Mouse (Mus musculus) adrenal gland (tissue): Measurements from ENCODE around the gene Igsf3.

Experiments
- intact Hi-C: fragments of 180-260 bp; cut with DNase I; formaldehyde crosslinking; loops from one replicate; pipeline ENCODE4 v1.15.1; 2025

The Igsf3 gene

DNA sequence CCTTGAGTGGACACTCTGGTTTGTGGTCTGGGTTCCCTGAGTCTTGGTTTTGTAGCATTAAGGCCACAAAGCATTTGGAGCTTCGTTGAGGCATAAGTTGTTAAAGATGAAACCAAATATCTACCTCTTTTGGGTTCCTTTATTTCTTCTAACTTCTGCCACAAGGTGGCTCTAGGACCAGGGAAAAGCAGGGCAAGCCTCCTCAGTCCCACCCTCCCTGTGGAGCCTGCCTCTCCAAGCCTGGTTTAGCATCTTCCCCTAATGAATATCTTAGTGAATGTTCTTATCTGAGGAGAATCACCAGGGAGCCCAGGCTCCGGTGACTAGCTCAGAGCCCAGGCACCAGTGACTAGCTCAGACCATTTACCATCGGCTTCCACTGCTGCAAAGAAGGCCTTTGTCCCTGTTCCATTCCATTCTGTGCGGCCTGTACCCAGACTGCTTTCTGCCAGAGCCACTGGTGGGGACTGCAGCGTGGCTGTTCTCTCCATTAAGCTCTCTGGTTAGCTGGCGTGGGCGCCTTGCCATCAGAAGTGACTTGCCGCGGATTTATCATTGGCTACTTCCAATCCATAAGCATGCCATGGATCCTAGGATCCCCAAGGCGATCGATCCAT is 66.5 kb downstream of the Igsf3 start:
- intact Hi-C loops: no loop called here

DNA sequence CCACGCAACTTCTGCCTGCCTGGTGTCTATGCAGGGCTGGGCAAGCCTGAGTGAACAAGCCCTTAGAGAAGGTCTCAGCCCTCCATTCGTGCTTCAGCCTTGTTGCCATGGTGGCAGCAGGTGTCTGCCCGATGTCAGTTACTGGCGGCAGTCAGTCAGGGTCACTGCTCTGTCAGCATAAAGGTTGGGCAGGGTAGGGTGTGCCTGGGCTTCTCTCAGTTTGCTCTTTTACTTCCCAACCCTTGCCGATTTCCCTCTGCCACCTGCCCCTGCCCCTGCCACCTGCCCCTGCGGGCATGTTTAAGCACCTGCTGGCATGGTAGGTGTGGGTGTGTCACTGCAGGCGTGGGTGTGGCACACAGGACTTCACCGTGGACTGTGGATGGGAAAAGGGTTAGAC is 67.6 kb downstream of the Igsf3 start:
- intact Hi-C loops: no loop called here

GRCm38 (mm10) chr3:101447239-101447638 is 70.4 kb downstream of the Igsf3 start:
- intact Hi-C loops: no loop called here

GRCm38 (mm10) chr3:101448765-101449164 is 71.9 kb downstream of the Igsf3 start:
- intact Hi-C loops: no loop called here

GRCm38 (mm10) chr3:101450811-101451428 is 74.0 kb downstream of the Igsf3 start:
- intact Hi-C loops: no loop called here

GRCm38 (mm10) chr3:101460618-101461017 is 83.7 kb downstream of the Igsf3 start:
- intact Hi-C loops: loop anchor here (2.0 to 10.0 kb wide), 2 partner anchors 88 to 486 kb away; no protein-coding TSS in a partner anchor

DNA sequence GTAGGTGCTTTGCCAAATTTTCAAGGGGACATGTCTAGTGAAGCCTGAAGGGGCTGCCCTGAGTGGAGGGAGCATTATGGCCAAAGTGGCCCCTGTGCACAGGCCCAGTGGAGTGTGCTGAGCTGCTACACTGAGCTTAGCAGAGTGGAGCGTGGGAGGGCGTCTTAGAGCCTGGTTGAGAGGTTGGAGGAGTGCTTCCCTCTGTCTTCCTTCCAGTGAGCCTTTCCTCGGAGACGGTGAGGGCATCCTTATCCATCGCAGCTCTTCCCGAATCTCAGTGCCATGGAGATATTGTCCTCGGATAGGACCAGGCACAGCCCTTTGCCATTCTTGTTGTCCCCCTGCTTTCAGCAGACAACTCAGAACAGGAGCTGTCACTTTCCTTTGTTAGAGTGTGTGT is 84.2 kb downstream of the Igsf3 start:
- intact Hi-C loops: loop anchor here (2.0 to 10.0 kb wide), 2 partner anchors 88 to 486 kb away; no protein-coding TSS in a partner anchor

- intact Hi-C loops: loop anchor here (2.0 to 10.0 kb wide), 3 partner anchors 89 to 487 kb away; no protein-coding TSS in a partner anchor
Observed at GRCm38 (mm10) chr3:101461816-101462215, 84.9 kb downstream of the Igsf3 start.

GRCm38 (mm10) chr3:101462294-101462693 is 85.4 kb downstream of the Igsf3 start:
- intact Hi-C loops: loop anchor here (2.0 to 10.0 kb wide), 2 partner anchors 157 to 487 kb away; no protein-coding TSS in a partner anchor

GRCm38 (mm10) chr3:101463491-101463890 is 86.6 kb downstream of the Igsf3 start:
- intact Hi-C loops: loop anchor here (2.0 to 10.0 kb wide), 2 partner anchors 159 to 489 kb away; no protein-coding TSS in a partner anchor

DNA sequence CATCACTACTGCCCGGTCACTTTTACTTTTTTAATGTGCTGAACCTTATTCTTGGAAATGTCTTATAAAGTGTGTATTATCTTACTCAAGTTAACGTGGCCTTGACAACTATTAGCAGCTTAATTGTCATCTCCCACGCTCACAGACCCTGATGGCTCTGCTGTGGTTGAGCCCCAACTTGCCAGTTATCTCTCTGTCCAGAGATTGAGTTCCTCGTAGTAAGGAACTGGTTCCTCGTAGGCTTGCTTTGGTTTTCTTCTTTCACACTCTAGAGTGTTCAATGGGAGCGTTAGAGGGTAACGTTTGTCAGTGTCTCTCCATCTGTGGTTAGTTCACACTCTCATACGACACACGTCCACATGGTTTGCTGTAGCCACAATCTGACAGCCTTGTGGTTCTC is 92.8 kb downstream of the Igsf3 start:
- intact Hi-C loops: loop anchor here (10.0 kb wide), 1 partner anchor 495 kb away; no protein-coding TSS in a partner anchor

DNA sequence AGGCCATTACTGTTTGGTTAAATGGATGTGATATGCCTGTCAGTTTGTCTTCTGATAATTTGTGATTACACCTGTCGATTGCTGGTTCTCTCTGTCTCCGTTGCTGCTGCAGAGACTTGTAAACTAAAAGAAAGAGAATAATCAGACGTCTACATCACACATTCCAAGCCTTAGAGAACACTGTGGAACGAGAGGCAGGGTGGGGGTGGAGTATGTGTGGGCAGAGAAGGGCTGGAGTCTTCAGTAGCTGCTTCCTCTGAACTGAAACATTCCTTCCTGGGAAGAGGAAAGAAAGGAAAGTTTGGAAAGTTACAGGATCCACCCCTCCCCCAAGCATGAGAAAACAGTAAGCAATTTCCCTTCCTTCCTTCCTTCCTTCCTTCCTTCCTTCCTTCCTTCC is 95.0 kb downstream of the Igsf3 start:
- intact Hi-C loops: no loop called here

DNA sequence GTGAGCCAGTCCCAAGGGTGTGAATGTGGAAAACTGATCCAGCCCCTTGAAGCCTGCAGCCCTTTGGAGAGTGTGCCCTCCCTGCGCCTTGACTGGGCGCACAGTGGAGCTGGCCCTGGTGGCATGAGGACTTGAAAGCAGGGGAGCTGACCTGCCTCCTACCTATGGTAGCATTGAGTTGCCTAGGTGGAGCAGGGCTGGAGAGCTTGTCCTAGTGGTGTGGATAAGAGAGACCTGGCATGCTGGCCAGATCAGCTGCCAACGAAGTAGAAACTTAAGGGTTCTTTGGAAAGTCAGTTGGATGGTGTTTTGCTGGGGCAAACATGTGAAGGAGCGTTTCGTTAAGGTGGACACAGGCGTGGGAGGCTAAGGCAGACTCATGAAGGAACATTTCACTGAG is 105.1 kb downstream of the Igsf3 start:
- intact Hi-C loops: no loop called here

- intact Hi-C loops: no loop called here
Observed at GRCm38 (mm10) chr3:101483256-101483983, 106.5 kb downstream of the Igsf3 start.

GRCm38 (mm10) chr3:101486054-101486765 is 109.3 kb downstream of the Igsf3 start:
- intact Hi-C loops: no loop called here

GRCm38 (mm10) chr3:101487436-101487835 is 110.6 kb downstream of the Igsf3 start:
- intact Hi-C loops: no loop called here

- intact Hi-C loops: no loop called here
Observed at GRCm38 (mm10) chr3:101488204-101488603, 111.3 kb downstream of the Igsf3 start.

- intact Hi-C loops: no loop called here
Observed at GRCm38 (mm10) chr3:101490515-101490914, 113.6 kb downstream of the Igsf3 start.

DNA sequence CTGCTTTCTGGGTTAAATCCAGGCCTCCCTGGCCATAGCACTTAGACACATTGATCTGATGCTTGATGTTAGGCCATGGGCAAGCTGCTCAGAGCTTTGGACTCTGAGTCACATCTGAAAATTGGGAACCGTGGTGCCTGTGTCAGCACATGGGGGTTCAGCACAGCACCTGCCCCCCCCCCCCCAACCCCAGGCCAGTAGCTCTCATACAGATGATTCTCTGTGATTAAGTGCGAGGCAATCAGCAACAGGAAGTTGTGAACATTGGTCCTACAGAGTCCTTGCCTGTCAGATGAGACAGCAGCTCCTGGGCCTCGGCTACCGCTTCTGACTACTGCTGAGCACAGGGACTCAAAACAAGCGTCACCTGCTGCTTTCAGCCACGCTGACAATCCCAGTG is 116.0 kb downstream of the Igsf3 start:
- intact Hi-C loops: no loop called here

DNA sequence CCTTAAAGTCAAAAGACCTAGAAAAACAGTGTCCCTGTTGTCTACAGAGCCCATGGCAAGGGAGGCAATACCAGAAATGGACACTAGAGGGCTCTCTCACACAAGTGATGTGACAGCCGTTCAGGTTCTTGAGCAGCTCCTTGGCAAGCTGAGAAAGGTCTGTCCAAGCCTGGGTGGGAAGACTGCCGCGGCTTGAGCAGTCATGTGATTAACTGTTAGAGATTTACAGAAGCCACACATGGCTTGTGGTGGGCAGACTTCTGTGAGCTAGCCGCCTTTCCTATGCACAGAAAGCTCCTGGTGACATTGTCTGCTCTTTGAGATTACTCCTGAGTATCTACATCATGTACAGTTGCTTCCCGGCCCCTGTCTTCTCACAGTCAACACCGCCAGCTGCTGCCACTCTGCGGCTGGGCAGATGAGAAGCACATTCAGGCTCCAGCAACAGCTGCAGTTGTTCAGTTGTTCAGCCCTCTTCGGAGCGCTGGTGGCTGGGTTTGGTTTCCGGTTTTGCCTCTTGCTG is 117.1 kb downstream of the Igsf3 start:
- intact Hi-C loops: loop anchor here (1.0 kb wide), 1 partner anchor 318 kb away; no protein-coding TSS in a partner anchor

DNA sequence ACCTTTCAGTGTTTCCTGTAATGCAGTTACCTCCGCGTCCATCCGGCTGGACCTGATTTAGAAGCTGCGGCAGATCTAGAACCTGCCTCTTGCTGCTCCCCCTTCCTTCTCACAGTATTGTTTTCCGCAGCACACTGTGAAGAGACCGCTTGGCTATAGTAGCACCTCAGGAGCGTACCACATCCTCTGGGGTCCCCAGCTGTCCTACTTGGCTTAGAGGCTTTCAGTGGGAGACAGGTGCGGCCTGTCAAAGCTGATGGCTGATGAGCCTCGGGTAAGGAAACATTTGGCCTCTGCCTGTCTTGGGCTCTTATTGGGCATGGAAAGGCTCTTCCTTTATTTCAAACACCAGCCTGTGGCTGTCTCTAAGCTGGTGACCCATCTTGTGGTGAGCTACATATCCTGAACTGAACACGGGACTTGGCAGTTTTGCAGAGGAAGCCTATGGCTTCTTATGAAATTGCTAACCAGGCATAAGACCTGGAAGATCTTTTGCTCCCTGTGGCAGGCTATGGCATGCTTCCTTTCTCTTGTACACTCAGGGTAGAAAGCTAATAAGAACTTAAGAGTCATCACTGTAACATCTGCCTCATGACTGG is 120.6 kb downstream of the Igsf3 start:
- intact Hi-C loops: no loop called here
